Mouse (Mus musculus) kidney, adult 2 months (tissue): ENCODE results near the gene Morc2b.

Experiments
- CTCF ChIP-seq: fragments of 200-500 bp; conservative IDR thresholded peaks from 2 replicates; pipeline ENCODE4 v1.5.1; 2011; ENCODE audit warnings: low read depth, mild to moderate bottlenecking, control low read depth, low read length, moderate library complexity, mixed read lengths; ENCODE audit not compliant: insufficient read depth, insufficient read length
- POLR2A ChIP-seq: fragments of 200-500 bp; IDR thresholded peaks from one replicate; pipeline ENCODE4 v1.6.1; 2011; ENCODE audit warnings: low read depth, low read length, control low read depth

DNA sequence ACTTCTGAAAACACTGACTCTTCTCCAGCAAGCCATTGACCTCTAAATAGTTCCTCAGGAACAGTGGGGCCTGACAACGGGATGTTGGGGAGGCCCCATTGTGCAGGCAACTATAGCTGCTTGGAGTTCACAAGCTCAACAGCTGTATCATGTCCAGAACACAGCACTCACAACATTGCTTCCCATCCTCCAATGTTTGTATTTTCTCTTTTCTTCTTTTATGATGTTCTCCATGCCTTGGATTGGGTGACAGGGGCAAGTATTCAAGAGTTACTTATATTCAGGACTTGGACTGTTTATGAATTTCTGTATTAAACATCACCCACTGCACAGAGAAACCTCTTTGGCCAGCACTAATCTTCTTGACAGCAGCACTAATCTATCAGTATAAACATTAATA, 47.9 kb downstream of the Morc2b start:
- no peak for TF ChIP-seq CTCF
- no peak for TF ChIP-seq POLR2A
